In the genomic region with DNA sequence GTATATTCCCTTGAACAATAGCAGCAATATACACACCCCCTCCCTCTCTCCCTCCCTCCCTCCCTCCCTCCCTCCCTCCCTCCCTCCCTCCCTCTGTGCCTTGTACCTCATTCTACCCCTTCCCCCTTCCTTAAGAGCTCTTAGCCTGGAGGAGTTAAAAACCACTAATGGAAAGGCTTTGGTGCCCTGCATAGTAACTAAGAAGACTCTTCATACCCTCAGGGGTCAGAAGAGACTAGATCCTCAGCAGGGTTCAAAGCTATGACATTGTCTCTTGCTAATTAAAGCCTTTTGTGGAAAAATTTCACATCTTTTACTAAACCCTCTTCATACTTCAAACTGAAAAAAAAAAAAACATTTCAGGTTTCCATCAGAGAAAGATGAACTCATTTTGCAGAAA, we compare ENCODE assay signal across 17 mouse cellular contexts.
"Had no signal": no experiment of that assay in that cellular context is flagged by ENCODE, and none has a peak within 500 bp of the region (broad histone marks: within the 10 kb centered on the region; RNA-seq: fewer than 3 reads in every experiment).

No protein-coding gene starts in this region.

- DNase-seq: kidney, adult 18-20 months; kidney, adult 9 months; kidney, postnatal 14 days; kidney, postnatal 4 days; left cerebral cortex, postnatal 4 days; liver, postnatal 0 days; lung, embryonic 14.5 days; right cerebral cortex, postnatal 25 days; spleen, adult 18-20 months; thymus, postnatal 25 days had no signal

- ATAC-seq: liver, postnatal 0 days; lung, postnatal 0 days had no signal

- H3K4me3 ChIP-seq: limb, embryonic 12.5 days; limb, embryonic 15.5 days; stomach, embryonic 15.5 days had no signal

- H3K27me3 ChIP-seq: limb, embryonic 12.5 days; limb, embryonic 15.5 days; stomach, embryonic 15.5 days had no signal

- H3K9ac ChIP-seq: limb, embryonic 12.5 days; limb, embryonic 15.5 days; liver, embryonic 14.5 days; liver, postnatal 0 days; lung, embryonic 14.5 days; stomach, embryonic 15.5 days had no signal

- H3K27ac ChIP-seq: limb, embryonic 12.5 days; limb, embryonic 15.5 days; liver, embryonic 14.5 days; macrophage; stomach, embryonic 15.5 days had no signal

- H3K9me3 ChIP-seq: limb, embryonic 12.5 days; limb, embryonic 15.5 days; stomach, embryonic 15.5 days had no signal

- H3K4me1 ChIP-seq: limb, embryonic 12.5 days; limb, embryonic 15.5 days; stomach, embryonic 15.5 days had no signal

- H3K36me3 ChIP-seq: limb, embryonic 12.5 days; limb, embryonic 15.5 days; stomach, embryonic 15.5 days had no signal

- H3K4me2 ChIP-seq: limb, embryonic 12.5 days; limb, embryonic 15.5 days; liver, embryonic 11.5 days; lung, embryonic 14.5 days; stomach, embryonic 15.5 days had no signal
